Mouse (Mus musculus) pancreas, adult 10 weeks (tissue): ENCODE data around the gene Olfr1025-ps1. TPM values are rescaled to one million over a fixed set of nuclear protein-coding genes. Genes with fewer than 3 reads are reported as not detected.

Experiments
- polyA plus RNA-seq: library from polyadenylated mRNA; stranded (reverse); fragments of 350-450 nt; fragmentation: Illumina TruSeq; extraction: RNeasy Lipid Tissue Mini Kit (QIAGEN cat#74804); gene quantifications from one replicate; pipeline ENCODE4 v1.2.3, GENCODE M21; 2015; ENCODE audit warnings: low read depth, low replicate concordance; ENCODE audit not compliant: insufficient read depth

The Olfr1025-ps1 gene
- not detected for polyA plus RNA-seq

GRCm38 (mm10) chr2:85914893-85915292, at the start of gene Olfr1025-ps1:
TSS of gene Olfr1025-ps1 (plus strand) at chr2:85915193.

GRCm38 (mm10) chr2:85868294-85868693, 46.7 kb upstream of the Olfr1025-ps1 start, which contains the start of gene Olfr1022:
TSS of gene Olfr1022 (plus strand) at chr2:85868594.

GRCm38 (mm10) chr2:85885340-85885739, 29.7 kb upstream of the Olfr1025-ps1 start, which contains the start of gene Olfr1023:
TSS of gene Olfr1023 (plus strand) at chr2:85885640.

GRCm38 (mm10) chr2:85904952-85905351, 10.0 kb upstream of the Olfr1025-ps1 start, which contains the start of gene Olfr1024:
TSS of gene Olfr1024 (minus strand) at chr2:85905052.

GRCm38 (mm10) chr2:85921258-85921657, 6.3 kb downstream of the Olfr1025-ps1 start, which contains the start of gene Olfr1026:
TSS of gene Olfr1026 (plus strand) at chr2:85921558.

GRCm38 (mm10) chr2:85950137-85950536, 35.1 kb downstream of the Olfr1025-ps1 start, which contains the start of gene Olfr1028:
TSS of gene Olfr1028 (plus strand) at chr2:85950437.

Other genes starting within 250 kb of the Olfr1025-ps1 start
- not detected for gene Olfr1006, start 236.4 kb upstream of the Olfr1025-ps1 start, polyA plus RNA-seq
- not detected for gene Olfr1008, start 225.8 kb upstream of the Olfr1025-ps1 start, polyA plus RNA-seq
- not detected for gene Olfr1009, start 199.8 kb upstream of the Olfr1025-ps1 start, polyA plus RNA-seq
- gene Olfr1012, start 152.4 kb upstream of the Olfr1025-ps1 start, polyA plus RNA-seq, result not detected
- gene Olfr1013, start 148.1 kb upstream of the Olfr1025-ps1 start, polyA plus RNA-seq, result not detected
- gene Olfr1014, start 142.5 kb upstream of the Olfr1025-ps1 start, polyA plus RNA-seq, result not detected
- not detected for gene Olfr1015, start 133.2 kb upstream of the Olfr1025-ps1 start, polyA plus RNA-seq
- not detected for gene Olfr1016, start 112.6 kb upstream of the Olfr1025-ps1 start, polyA plus RNA-seq
- gene Olfr1018, start 96.7 kb upstream of the Olfr1025-ps1 start, polyA plus RNA-seq, result not detected
- gene Olfr1019, start 69.7 kb upstream of the Olfr1025-ps1 start, polyA plus RNA-seq, result not detected
- gene Olfr1020, start 68.2 kb upstream of the Olfr1025-ps1 start, polyA plus RNA-seq, result not detected
- not detected for gene Olfr1022, start 46.6 kb upstream of the Olfr1025-ps1 start, polyA plus RNA-seq
- gene Olfr1023, start 29.6 kb upstream of the Olfr1025-ps1 start, polyA plus RNA-seq, result not detected
- not detected for gene Olfr1024, start 10.1 kb upstream of the Olfr1025-ps1 start, polyA plus RNA-seq
- gene Olfr1026, start 6.4 kb downstream of the Olfr1025-ps1 start, polyA plus RNA-seq, result not detected
- not detected for gene Olfr1028, start 35.2 kb downstream of the Olfr1025-ps1 start, polyA plus RNA-seq
- not detected for gene Olfr1029, start 58.7 kb downstream of the Olfr1025-ps1 start, polyA plus RNA-seq
- not detected for gene Olfr1030, start 64.1 kb downstream of the Olfr1025-ps1 start, polyA plus RNA-seq
- not detected for gene Olfr1031, start 75.1 kb downstream of the Olfr1025-ps1 start, polyA plus RNA-seq
- gene Olfr1032, start 90.3 kb downstream of the Olfr1025-ps1 start, polyA plus RNA-seq, result not detected
- 0.72 TPM for gene Olfr1033, start 105.4 kb downstream of the Olfr1025-ps1 start, polyA plus RNA-seq
- gene Olfr1034, start 130.7 kb downstream of the Olfr1025-ps1 start, polyA plus RNA-seq, result 0.17 TPM
- not detected for gene Olfr1036, start 158.8 kb downstream of the Olfr1025-ps1 start, polyA plus RNA-seq
- not detected for gene Olfr1037, start 172.2 kb downstream of the Olfr1025-ps1 start, polyA plus RNA-seq
- gene Olfr1039, start 220.7 kb downstream of the Olfr1025-ps1 start, polyA plus RNA-seq, result not detected
- not detected for gene Olfr1040, start 231.5 kb downstream of the Olfr1025-ps1 start, polyA plus RNA-seq
- not detected for gene Olfr1042, start 246.6 kb downstream of the Olfr1025-ps1 start, polyA plus RNA-seq